Mouse (Mus musculus) embryonic facial prominence, embryonic 14.5 days (tissue): Measurements from ENCODE around the gene Larp7. TPM values are rescaled to one million over a fixed set of nuclear protein-coding genes. Genes with fewer than 3 reads are reported as not detected.

ENCODE experiments used
- ATAC-seq: fragments of 200-750 bp; cut with Nextera tagmentation; 2 replicates; pipeline ENCODE4 v1.8.0; 2017; ENCODE audit warnings: low read depth, moderate number of reproducible peaks, moderate TSS enrichment
- DNase-seq: peaks from one replicate; pipeline ENCODE4 v3.0.0-alpha.2; 2015; ENCODE audit warnings: low spot score
- H3K27ac ChIP-seq: fragments of 300-500 bp; sonication (generic); replicated peaks from 2 replicates; pipeline ENCODE4 v1.5.1; 2014; ENCODE audit warnings: low read depth, mild to moderate bottlenecking, low read length, moderate library complexity
- H3K27me3 ChIP-seq: fragments of 300-500 bp; sonication (generic); replicated peaks from 2 replicates; pipeline ENCODE4 v1.6.1; 2014; ENCODE audit warnings: low read length; ENCODE audit not compliant: control insufficient read depth, insufficient read depth
- H3K36me3 ChIP-seq: fragments of 300-500 bp; sonication (generic); 2 replicates; pipeline ENCODE4 v1.6.1; 2014; ENCODE audit warnings: low read length, mixed read lengths; ENCODE audit not compliant: control insufficient read depth, insufficient read depth
- H3K4me1 ChIP-seq: fragments of 300-500 bp; sonication (generic); 2 replicates; pipeline ENCODE4 v1.6.1; 2014; ENCODE audit warnings: antibody characterized with exemption, low read length; ENCODE audit not compliant: control insufficient read depth, insufficient read depth
- H3K4me2 ChIP-seq: fragments of 300-500 bp; sonication (generic); 2 replicates; pipeline ENCODE4 v1.6.1; 2014; ENCODE audit warnings: low read depth, mild to moderate bottlenecking, low read length, moderate library complexity, mixed read lengths
- H3K4me3 ChIP-seq: fragments of 300-500 bp; sonication (generic); 2 replicates; pipeline ENCODE4 v1.5.1; 2014; ENCODE audit warnings: low read depth, mild to moderate bottlenecking, low read length
- H3K9ac ChIP-seq: fragments of 300-500 bp; sonication (generic); 2 replicates; pipeline ENCODE4 v1.6.1; 2014; ENCODE audit warnings: low read depth, mild to moderate bottlenecking, low read length, moderate library complexity, mixed read lengths
- H3K9me3 ChIP-seq: fragments of 300-500 bp; sonication (generic); 2 replicates; pipeline ENCODE4 v1.6.1; 2016; ENCODE audit warnings: low read length; ENCODE audit not compliant: control insufficient read depth
- WGBS: fragments of 180-500 bp; shearing (Covaris S2); extraction: QIAGEN DNeasy Blood & Tissue Kit; methylation state at CpG from one replicate; pipeline ENCODE4 v1.1.7; 2014; 5-methylcytosine and 5-hydroxymethylcytosine counted together
- polyA plus RNA-seq: library from polyadenylated mRNA; unstranded; fragments of >200 nt; fragmentation: Nextera tagmentation; extraction: Ambion mirVana; gene quantifications from 2 replicates; pipeline ENCODE4 v1.2.1, GENCODE M21; 2014

Larp7 gene
- polyA plus RNA-seq, 1 experiment from 2014 or later = 49.9 TPM

DNA sequence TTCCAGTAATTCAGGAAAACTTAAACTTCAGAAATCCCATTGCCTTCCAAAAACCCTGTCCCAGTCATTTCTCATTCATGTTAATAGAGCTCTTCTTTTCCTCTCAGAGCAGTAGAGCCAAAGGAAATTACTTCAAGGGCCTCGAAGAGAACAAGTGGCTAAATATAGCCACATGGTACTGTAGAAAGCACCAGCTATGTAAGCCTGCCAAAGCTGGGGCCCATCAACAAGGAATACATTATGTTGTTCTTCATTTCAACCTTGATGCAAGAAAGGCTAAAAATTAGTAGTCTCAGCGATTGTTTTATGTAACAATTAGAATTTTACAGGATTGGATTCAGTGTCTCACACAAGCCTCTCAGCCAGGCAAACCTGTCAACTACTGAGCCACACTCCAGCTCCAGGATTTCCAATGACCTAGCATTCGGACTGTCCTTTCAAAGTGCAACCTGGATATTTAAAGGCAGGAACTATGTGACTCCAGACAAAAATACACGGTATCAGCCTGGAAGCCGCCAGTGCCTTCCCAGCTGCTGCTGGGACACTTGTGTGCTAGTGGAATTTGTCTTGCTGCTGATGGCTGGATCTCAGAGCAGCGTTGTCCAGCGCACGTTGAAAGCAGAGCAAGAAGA, 27.8 kb downstream of the Larp7 start:
- WGBS = 68% methylated on average over 8 of the region's 8 CpGs

DNA sequence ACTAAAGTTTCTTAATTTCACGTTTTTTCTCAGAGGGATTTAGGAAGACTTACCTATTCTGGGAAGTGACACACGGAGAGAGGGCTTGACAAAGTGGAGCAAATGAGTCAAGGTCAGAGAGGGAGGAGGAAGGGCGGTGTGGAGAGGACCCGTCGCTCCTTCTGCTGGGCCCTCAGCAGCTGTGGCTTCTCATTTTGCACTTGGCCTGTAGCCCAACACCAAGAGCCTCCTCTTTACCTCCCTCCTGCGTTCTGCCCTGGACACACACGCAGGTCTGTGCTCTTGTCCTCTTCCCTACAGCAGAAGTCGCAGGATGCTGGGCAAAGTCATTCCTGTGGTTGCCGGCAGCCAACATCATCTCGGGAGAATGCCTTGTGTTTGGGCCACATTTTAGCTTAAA, 32.0 kb downstream of the Larp7 start:
- ATAC-seq = no peak
- DNase-seq = peak; percentile 17
- Histone ChIP-seq H3K27me3 (no peaks in the 10 kb centered on the region), H3K27ac (no peak overlapping the region), H3K4me2 (no peak overlapping the region), H3K9me3 (no peaks in the 10 kb centered on the region), H3K36me3 (no peaks in the 10 kb centered on the region), H3K4me3 (no peak overlapping the region), H3K9ac (no peak overlapping the region), H3K4me1 (no peaks in the 10 kb centered on the region)
- 63% methylated on average over 10 of the region's 10 CpGs for WGBS

More for the DNA sequence above, 27.8 kb downstream of the Larp7 start:
- Histone ChIP-seq H3K9ac (no peak overlapping the region), H3K4me1 (no peaks in the 10 kb centered on the region), H3K27me3 (no peaks in the 10 kb centered on the region), H3K4me2 (no peak overlapping the region), H3K27ac (no peak overlapping the region), H3K36me3 (no peaks in the 10 kb centered on the region), H3K9me3 (no peaks in the 10 kb centered on the region), H3K4me3 (no peak overlapping the region)
- DNase-seq = no peak
- ATAC-seq = no peak

DNA sequence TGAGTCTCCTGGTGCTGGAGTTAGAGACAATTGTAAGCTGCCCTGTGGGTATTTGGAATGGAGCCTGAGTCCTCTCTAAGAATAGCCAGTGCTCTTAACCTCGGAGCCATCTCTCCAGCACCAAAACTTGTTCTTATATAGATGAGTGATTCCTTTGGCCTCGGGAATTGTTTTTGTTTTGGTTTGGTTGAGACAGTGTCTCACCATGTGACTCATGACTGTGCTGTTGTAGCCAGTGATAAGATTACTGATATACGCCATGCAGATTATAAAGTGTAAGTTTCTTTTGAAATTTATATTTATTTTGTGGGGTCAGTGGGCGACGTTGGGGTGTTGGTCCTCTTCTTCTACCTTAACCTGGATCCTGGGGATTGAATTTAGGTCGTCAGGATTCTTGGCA, 32.8 kb downstream of the Larp7 start:
- WGBS = 80% methylated on average over 6 of the region's 6 CpGs
- no peaks in the 10 kb centered on the region for H3K36me3 ChIP-seq

DNA sequence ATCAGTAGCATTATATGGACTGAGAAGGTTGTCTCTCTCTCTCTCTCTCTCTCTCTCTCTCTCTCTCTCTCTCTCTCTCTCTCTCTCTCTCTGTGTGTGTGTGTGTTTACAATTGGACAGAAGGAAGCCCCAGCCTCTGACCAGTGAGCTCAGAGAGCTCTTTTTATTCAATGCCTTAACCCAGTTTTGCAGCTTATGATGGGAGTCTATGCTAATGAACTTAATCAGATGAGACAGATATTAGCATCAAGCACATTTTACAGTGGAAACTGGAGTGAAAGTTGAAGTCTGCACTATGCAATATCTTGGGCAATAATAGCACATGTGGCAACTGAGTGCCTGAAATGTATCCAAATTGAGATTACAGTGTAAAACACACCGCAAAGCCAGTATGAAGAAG, 37.9 kb downstream of the Larp7 start:
- H3K4me2 ChIP-seq = no peak overlapping the region
- H3K36me3 ChIP-seq = no peaks in the 10 kb centered on the region
- WGBS = 89% methylated on average over 1 of the region's 1 CpGs
- H3K9me3 ChIP-seq = no peaks in the 10 kb centered on the region
- ATAC-seq = no peak
- H3K27ac ChIP-seq = no peak overlapping the region
- DNase-seq = no peak
- no peaks in the 10 kb centered on the region for H3K4me1 ChIP-seq
- H3K4me3 ChIP-seq = no peak overlapping the region
- H3K27me3 ChIP-seq = no peaks in the 10 kb centered on the region
- no peak overlapping the region for H3K9ac ChIP-seq

More for the DNA sequence above, 32.8 kb downstream of the Larp7 start:
- H3K9me3 ChIP-seq = no peaks in the 10 kb centered on the region
- H3K4me3 ChIP-seq = no peak overlapping the region
- no peak overlapping the region for H3K27ac ChIP-seq
- H3K27me3 ChIP-seq = no peaks in the 10 kb centered on the region
- H3K4me2 ChIP-seq = no peak overlapping the region
- no peaks in the 10 kb centered on the region for H3K4me1 ChIP-seq
- ATAC-seq (no peak), DNase-seq (no peak)
- H3K9ac ChIP-seq = no peak overlapping the region

DNA sequence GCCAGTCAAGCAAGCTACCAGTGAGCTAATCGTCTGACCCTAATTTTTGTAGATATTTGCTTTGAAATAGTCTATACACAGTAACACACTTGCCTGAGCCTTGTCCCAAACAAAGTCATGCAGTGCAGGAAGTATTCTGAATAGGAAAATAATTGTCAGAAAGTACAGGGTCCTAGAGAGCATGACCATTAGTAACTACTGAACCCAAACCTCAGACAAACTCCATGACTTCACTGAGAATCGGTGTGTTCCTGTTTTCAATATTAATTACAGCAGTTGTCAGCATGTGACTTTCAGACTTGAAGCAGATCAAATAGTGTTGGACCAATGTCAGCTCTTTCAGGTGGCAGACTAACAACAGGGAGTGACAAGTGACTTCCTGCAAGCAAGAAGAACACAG, 39.5 kb downstream of the Larp7 start:
- no peaks in the 10 kb centered on the region for H3K27me3 ChIP-seq
- H3K4me2 ChIP-seq = no peak overlapping the region
- DNase-seq (no peak), ATAC-seq (no peak)
- no peak overlapping the region for H3K4me3 ChIP-seq
- H3K4me1 ChIP-seq = no peaks in the 10 kb centered on the region
- H3K36me3 ChIP-seq = no peaks in the 10 kb centered on the region
- no peak overlapping the region for H3K27ac ChIP-seq
- no peaks in the 10 kb centered on the region for H3K9me3 ChIP-seq
- no peak overlapping the region for H3K9ac ChIP-seq
- 63% methylated on average over 2 of the region's 2 CpGs for WGBS

DNA sequence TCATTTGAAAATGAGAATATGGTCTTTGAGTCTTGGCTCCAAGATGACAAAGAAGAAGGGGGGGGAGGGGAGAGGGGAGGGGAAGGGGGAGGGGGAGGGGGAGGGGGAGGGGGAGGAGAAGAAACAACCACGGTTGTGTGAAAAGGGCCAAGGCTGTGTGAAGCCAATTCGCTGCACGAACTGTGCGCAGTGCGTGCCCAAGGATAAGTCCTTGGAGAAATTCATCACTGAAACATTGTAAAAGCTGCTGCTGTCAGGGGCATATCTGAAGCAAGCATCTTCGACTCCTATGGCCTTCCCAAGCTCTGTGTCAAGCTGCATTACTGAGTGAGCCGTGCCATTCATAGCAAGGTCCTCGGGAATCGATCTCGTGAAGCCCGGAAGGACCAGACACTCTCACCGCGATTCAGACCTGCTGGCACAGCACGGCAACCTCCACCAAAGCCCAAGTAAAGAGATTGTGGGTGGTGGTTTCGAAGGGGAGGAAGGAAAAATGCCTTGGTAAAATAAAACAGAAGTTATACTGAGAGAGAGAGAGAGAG, 40.3 kb downstream of the Larp7 start:
- no peaks in the 10 kb centered on the region for H3K36me3 ChIP-seq
- H3K27ac ChIP-seq = no peak overlapping the region
- no peak overlapping the region for H3K9ac ChIP-seq
- H3K27me3 ChIP-seq = no peaks in the 10 kb centered on the region
- no peak overlapping the region for H3K4me3 ChIP-seq
- 73% methylated on average over 15 of the region's 15 CpGs for WGBS
- no peaks in the 10 kb centered on the region for H3K4me1 ChIP-seq
- H3K4me2 ChIP-seq = no peak overlapping the region
- no peaks in the 10 kb centered on the region for H3K9me3 ChIP-seq
- ATAC-seq (no peak), DNase-seq (no peak)

DNA sequence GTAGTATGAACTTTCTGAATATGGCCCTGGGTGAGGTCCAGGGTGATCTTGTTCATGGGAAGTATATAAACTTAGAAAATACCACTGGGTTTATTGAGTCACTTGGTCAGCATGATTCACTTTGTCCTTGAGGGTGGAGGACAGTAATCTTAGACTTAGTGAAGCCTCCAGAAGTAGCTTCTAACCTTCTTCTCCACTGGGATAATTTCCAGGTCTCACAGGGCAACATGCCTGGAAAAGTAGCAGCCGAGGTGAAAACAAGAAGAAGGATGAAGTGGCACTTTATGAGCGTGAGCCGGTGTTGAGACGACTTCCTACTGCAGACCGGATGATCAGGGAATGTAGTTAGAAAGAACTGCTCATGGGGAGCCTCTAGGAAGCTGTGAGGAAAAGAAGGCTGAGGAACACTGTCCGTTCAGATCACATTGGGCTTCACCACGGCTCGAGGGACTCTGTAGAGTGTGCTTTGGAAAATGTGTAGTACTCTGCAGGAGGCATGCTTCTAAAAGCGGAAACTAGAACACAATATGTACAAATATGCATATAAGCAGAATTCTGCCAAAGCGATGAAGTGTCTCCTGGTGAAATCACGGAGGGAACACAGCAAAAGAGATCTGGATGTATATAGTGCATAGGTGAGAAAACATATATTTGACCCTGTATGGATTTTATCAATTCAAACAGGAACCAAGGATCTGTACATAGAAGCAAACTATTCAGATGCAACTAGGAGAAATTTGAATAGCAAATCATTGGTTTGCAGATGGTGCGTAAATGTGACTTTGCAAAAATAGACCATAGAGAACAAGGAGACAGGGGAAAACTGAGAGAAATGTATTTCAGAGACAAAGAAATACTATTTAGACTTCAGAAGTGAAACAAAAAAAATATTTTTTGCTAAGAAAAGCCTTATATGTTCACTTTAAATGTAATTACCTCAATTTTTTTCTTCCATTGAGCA, 41.1 kb downstream of the Larp7 start:
- Histone ChIP-seq H3K36me3 (no peaks in the 10 kb centered on the region), H3K9ac (no peak overlapping the region), H3K4me1 (no peaks in the 10 kb centered on the region), H3K4me3 (no peak overlapping the region), H3K9me3 (no peaks in the 10 kb centered on the region), H3K27me3 (no peaks in the 10 kb centered on the region), H3K4me2 (no peak overlapping the region), H3K27ac (no peak overlapping the region)
- WGBS = 79% methylated on average over 12 of the region's 12 CpGs
- ATAC-seq = no peak
- no peak for DNase-seq

DNA sequence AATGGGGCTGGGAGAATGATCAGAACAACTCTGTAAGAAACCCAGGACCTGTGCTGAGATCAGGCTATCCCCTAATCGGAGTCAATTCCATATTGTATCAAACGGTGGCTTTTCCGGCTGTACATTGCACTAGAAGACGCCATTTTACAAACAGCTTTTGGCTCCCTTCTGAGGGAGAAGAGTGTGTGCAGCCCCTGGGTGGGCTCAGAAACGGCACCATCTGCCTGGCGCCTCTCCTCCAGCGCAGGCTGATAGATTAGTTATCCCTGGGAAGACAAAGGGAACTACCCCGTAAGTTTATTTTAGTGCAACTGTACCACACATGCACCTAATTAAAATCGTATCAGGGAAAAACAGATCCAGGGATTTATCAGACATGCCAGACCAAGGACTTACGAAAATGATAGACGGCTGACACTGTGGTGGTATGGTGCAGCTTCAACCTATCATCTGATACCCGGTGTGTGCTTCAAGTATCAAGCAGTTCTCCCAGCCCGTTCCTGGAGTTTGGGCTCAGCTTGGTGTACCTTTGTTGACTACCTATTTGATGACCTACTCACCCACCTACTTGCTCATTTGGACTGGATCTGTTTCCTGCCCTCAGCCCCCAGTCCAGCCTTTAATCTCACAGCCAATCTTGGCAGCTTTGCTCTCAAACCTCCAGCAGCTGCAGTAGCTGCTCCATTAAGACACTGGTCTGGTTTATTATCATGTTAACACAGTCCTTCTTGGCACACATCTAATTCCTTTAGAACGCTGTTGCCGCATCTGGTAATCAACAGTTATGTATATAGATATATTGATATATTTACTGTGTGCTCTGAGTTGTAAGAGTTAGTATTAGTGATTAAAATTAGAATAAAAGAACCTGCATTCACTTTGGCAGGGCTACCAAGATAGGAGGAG, 45.0 kb downstream of the Larp7 start:
- no peaks in the 10 kb centered on the region for H3K4me1 ChIP-seq
- no peak for DNase-seq
- no peak overlapping the region for H3K4me2 ChIP-seq
- no peak overlapping the region for H3K9ac ChIP-seq
- WGBS = 62% methylated on average over 15 of the region's 15 CpGs
- H3K9me3 ChIP-seq = no peaks in the 10 kb centered on the region
- no peak overlapping the region for H3K27ac ChIP-seq
- ATAC-seq = no peak
- no peaks in the 10 kb centered on the region for H3K36me3 ChIP-seq
- H3K4me3 ChIP-seq = no peak overlapping the region
- no peaks in the 10 kb centered on the region for H3K27me3 ChIP-seq
